Mouse (Mus musculus): ENCODE results near the gene Fam214a. TPM values are rescaled to one million over a fixed set of nuclear protein-coding genes. Genes with fewer than 3 reads are reported as not detected.

Gene Fam214a
- polyA plus RNA-seq, 1 experiment from 2014 or later, result 30.6 TPM

DNA sequence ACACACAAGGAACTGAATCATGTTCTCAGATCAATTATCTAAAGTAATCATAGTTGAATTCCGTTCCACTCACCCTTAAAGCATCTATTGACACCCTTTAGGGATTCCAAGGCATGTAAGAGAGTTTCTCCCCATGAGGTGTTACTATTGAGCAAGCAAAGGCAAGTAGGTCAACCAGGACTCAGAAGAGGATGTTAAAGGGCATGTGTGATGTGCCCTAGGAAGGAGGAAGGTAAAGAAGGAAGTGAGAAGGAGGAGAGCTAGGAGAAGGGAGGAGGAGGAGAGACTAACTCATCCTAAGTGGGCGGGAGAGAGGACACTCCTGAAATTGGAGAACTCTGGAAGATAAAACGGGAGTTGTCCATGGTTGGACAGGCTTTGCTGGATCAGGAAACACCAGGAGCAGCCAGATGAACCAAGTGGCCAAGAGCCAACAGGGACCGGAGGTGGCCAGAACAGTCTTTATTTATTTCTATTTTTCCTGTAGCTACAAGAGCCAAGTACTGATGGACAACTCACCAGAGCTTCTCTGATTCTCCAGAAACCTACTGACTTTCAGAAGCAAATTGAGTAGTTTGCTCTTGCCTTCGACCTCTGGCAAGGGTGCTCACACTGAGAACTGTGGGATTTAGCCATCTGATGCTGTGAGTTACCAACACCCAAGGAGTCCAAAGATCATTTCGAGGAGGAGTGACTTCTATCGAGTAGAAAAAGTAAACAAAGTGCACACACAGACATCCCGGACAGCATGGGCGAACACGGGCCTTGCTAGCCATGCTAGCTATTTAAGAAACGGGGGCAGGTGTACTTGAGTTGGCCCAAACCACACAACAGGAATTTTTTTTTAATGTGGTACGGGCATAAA is 13.8 kb upstream of the Fam214a start:
- Histone ChIP-seq H3K9ac (ENCODE audit: low read length) (no peak overlapping the region), H3K4me3 (ENCODE audit: low read depth, low read length) (no peak overlapping the region), H3K36me3 (ENCODE audit: control insufficient read depth, insufficient read depth, low read length) (no peaks in the 10 kb centered on the region), H3K4me1 (ENCODE audit: control insufficient read depth, insufficient read depth, low read length) (no peaks in the 10 kb centered on the region), H3K4me2 (ENCODE audit: low read length) (no peak overlapping the region), H3K27ac (ENCODE audit: low read depth, low read length) (no peak overlapping the region), H3K9me3 (replicated peaks; ENCODE audit: control insufficient read depth, low read length) (no peaks in the 10 kb centered on the region), H3K27me3 (replicated peaks; ENCODE audit: control insufficient read depth, insufficient read depth, low read length) (no peaks in the 10 kb centered on the region)
- ATAC-seq, result no peak
- DNase-seq (ENCODE audit: low spot score), result no peak
- 88% methylated on average over 12 of the region's 12 CpGs for WGBS

DNA sequence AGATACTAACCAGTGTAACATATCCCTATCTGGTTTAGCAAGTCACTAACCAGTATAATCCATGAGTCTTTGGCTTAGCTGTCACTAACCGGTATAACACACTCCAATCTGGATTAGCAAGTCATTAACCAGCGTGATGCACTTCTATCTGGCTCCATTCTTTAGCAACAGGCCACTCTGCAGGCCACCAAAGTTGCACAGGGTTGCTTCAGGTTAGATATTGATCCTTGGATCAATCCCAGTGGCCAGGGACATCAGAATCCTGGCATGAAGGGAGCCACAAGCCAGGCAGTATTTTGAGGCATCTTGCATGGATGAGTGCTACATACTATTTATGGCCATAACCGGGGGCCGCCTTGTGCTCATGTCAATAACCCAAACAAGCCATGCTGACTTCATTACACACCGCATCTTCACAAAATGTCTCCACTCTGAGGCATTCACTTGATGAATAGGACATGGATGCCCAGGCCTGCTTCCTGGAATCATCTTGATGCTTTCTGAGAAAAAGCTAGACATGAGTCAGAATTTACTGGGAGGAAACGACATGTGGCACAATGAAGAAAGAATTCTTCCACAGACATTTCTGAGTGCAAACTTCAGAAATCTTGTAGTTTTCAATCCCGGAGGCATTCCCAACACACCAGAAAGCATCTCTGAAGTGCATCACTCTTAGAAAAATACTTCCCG is 5.8 kb upstream of the Fam214a start:
- no peaks in the 10 kb centered on the region for H3K9me3 ChIP-seq (replicated peaks; ENCODE audit: control insufficient read depth, low read length)
- no peak overlapping the region for H3K4me3 ChIP-seq (ENCODE audit: low read depth, low read length)
- WGBS, result 89% methylated on average over 8 of the region's 8 CpGs
- ATAC-seq, result no peak
- H3K36me3 ChIP-seq (ENCODE audit: control insufficient read depth, insufficient read depth, low read length), result no peaks in the 10 kb centered on the region
- DNase-seq (ENCODE audit: low spot score), result no peak
- no peak overlapping the region for H3K4me2 ChIP-seq (ENCODE audit: low read length)
- H3K4me1 ChIP-seq (ENCODE audit: control insufficient read depth, insufficient read depth, low read length), result no peaks in the 10 kb centered on the region
- no peaks in the 10 kb centered on the region for H3K27me3 ChIP-seq (replicated peaks; ENCODE audit: control insufficient read depth, insufficient read depth, low read length)
- H3K27ac ChIP-seq (ENCODE audit: low read depth, low read length), result no peak overlapping the region
- H3K9ac ChIP-seq (ENCODE audit: low read length), result no peak overlapping the region

DNA sequence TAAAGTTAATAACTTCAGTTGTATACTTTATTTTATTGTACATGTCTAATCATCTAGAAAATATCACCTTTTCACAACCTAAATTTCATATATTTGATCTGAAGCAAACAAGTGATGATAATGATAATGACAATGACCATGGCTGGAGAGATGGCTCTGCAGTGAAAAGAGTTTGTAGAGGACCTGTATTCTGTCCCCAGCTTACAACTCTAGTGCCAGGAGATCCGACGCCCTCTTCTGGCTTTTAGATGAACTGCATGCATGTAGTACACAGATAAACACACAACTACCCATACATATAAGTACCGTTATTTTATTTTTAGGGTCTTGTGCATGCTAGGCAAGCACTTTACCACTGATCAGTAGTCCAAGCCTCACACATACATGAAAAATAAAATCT is 1.2 kb upstream of the Fam214a start:
- H3K9ac ChIP-seq (ENCODE audit: low read length), result no peak overlapping the region
- 34% methylated on average over 3 of the region's 3 CpGs for WGBS
- no peaks in the 10 kb centered on the region for H3K36me3 ChIP-seq (ENCODE audit: control insufficient read depth, insufficient read depth, low read length)
- H3K4me1 ChIP-seq (ENCODE audit: control insufficient read depth, insufficient read depth, low read length), result 0 out of 2 replicates have a peak, but pooled peaks cover 2% of the 10 kb centered on the region
- H3K4me2 ChIP-seq (ENCODE audit: low read length), result no peak overlapping the region
- no peak for DNase-seq (ENCODE audit: low spot score)
- H3K27me3 ChIP-seq (replicated peaks; ENCODE audit: control insufficient read depth, insufficient read depth, low read length), result no peaks in the 10 kb centered on the region
- H3K4me3 ChIP-seq (ENCODE audit: low read depth, low read length), result no peak overlapping the region
- H3K27ac ChIP-seq (ENCODE audit: low read depth, low read length), result no peak overlapping the region
- H3K9me3 ChIP-seq (replicated peaks; ENCODE audit: control insufficient read depth, low read length), result no peaks in the 10 kb centered on the region
- ATAC-seq, result no peak

DNA sequence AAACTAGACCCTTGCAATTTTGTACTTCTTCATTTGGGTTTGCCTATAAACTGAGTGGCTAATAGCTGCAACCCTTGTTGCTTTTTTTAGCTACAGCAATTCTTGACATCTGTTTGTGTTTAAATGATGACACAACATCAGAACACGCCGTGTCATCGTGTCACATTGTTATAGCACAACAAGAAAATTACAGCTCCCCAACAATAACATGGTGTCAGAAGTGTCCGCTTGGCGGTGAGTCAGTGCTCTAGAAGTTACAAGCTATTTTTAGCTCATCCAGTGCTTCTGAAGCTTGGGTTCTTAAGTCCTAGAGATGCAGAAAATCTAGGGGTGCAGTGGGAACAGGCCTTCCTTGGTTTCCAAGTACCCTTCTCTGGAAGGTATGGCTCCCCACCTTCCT is 578 bp upstream of the Fam214a start:
- Histone ChIP-seq H3K4me1 (ENCODE audit: control insufficient read depth, insufficient read depth, low read length) (0 out of 2 replicates have a peak, but pooled peaks cover 2% of the 10 kb centered on the region), H3K4me2 (ENCODE audit: low read length) (peak overlapping the region; percentile 87), H3K9ac (ENCODE audit: low read length) (peak overlapping the region; percentile 90; the same call in 1 of the 2 replicates), H3K36me3 (ENCODE audit: control insufficient read depth, insufficient read depth, low read length) (no peaks in the 10 kb centered on the region), H3K27me3 (replicated peaks; ENCODE audit: control insufficient read depth, insufficient read depth, low read length) (no peaks in the 10 kb centered on the region), H3K27ac (ENCODE audit: low read depth, low read length) (0 out of 2 replicates have a peak overlapping the region, but pooled peaks have one; percentile 94), H3K4me3 (ENCODE audit: low read depth, low read length) (peak overlapping the region; percentile 87), H3K9me3 (replicated peaks; ENCODE audit: control insufficient read depth, low read length) (no peaks in the 10 kb centered on the region)
- ATAC-seq (no peak), DNase-seq (ENCODE audit: low spot score) (peak; percentile 23)
- WGBS, result 59% methylated on average over 5 of the region's 5 CpGs

DNA sequence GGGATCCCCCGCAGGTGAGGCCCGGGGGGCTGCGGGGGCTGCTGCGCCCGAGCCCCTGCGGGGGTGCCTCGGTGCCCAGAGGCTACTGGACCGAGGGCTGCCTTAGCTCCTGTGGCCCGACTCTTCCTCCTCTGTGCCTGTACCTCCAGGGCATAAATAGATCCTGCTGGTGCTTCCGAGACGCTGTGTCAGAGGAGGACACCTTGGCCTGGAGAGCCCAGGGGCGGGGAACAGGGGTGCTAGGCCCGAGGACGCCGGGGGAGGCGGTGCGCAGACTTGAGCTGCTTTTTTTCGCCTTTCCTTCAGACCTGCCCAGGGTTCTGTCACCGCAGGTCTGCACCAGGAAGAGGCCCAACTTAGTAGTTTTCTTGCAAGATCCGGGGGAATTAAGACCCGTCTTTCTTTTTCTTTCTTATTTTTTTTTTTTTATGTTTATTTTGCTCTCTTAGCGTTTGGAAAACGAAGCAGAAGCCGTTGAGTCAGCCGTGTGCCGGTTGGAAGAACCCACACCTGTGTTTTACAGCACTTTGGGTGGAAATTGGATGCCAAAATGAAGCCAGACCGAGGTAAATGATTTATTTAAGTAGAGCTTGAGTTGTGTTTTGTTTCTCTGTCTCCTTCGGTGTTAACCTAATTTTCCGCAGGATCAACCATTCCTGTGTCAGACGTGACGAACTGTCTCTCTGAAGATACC is 728 bp downstream of the Fam214a start:
- H3K4me3 ChIP-seq (ENCODE audit: low read depth, low read length), result peak overlapping the region; percentile 87
- peak overlapping the region; percentile 87 for H3K4me2 ChIP-seq (ENCODE audit: low read length)
- peak overlapping the region; percentile 94 for H3K27ac ChIP-seq (ENCODE audit: low read depth, low read length)
- 0 out of 2 replicates have a peak, but pooled peaks cover 2% of the 10 kb centered on the region for H3K4me1 ChIP-seq (ENCODE audit: control insufficient read depth, insufficient read depth, low read length)
- no peak; the same call in none of the 2 replicates for ATAC-seq
- peak; percentile 54 for DNase-seq (ENCODE audit: low spot score)
- WGBS, result 8% methylated on average over 31 of the region's 31 CpGs
- no peaks in the 10 kb centered on the region for H3K27me3 ChIP-seq (replicated peaks; ENCODE audit: control insufficient read depth, insufficient read depth, low read length)
- 0 out of 2 replicates have a peak, but pooled peaks cover 2% of the 10 kb centered on the region for H3K36me3 ChIP-seq (ENCODE audit: control insufficient read depth, insufficient read depth, low read length)
- H3K9me3 ChIP-seq (replicated peaks; ENCODE audit: control insufficient read depth, low read length), result no peaks in the 10 kb centered on the region
- peak overlapping the region; percentile 90 for H3K9ac ChIP-seq (ENCODE audit: low read length)

DNA sequence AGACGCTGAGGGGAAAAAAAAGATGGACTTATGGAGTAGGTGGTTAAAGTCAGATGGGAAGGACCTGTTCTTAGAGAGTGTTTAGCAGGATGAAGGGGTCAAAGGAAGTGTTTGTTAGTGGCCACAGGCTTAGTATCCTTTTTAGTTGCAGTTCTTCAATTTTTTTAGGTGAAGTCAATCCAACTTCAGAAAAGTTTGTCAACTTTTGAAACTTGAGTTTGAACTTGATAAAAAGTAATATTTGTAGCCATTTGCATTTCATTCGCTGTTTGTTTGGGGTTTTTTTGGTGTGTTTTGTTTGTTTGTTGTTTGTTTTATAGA is 1.2 kb downstream of the Fam214a start:
- H3K4me2 ChIP-seq (ENCODE audit: low read length), result peak overlapping the region; percentile 87
- H3K27me3 ChIP-seq (replicated peaks; ENCODE audit: control insufficient read depth, insufficient read depth, low read length), result no peaks in the 10 kb centered on the region
- no peak overlapping the region for H3K27ac ChIP-seq (ENCODE audit: low read depth, low read length)
- no peak for DNase-seq (ENCODE audit: low spot score)
- H3K36me3 ChIP-seq (ENCODE audit: control insufficient read depth, insufficient read depth, low read length), result 0 out of 2 replicates have a peak, but pooled peaks cover 3% of the 10 kb centered on the region
- ATAC-seq, result no peak
- H3K4me3 ChIP-seq (ENCODE audit: low read depth, low read length), result peak overlapping the region; percentile 87
- peak overlapping the region; percentile 90 for H3K9ac ChIP-seq (ENCODE audit: low read length)
- 55% methylated on average over 2 of the region's 2 CpGs for WGBS
- H3K4me1 ChIP-seq (ENCODE audit: control insufficient read depth, insufficient read depth, low read length), result 0 out of 2 replicates have a peak, but pooled peaks cover 2% of the 10 kb centered on the region
- H3K9me3 ChIP-seq (replicated peaks; ENCODE audit: control insufficient read depth, low read length), result no peaks in the 10 kb centered on the region

DNA sequence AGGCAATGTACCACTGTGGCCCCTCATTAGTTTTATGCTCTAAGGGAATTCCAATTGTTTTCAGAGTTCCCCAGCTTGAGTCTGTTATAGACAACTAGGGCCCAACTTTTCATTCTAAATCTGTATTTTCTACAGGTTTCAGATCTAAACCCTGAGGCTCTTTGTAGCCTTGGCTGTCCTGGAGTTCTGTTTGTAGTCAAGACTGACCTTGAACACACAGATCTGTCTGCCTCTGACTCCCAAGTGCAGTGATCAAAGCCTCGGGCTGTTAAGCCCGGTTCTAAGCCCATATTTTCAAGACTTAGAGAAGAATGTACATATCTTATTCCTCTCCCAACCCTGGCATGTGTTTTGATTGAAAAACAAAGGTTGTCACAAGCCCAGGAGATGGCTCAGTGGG is 1.7 kb downstream of the Fam214a start:
- Histone ChIP-seq H3K9ac (ENCODE audit: low read length) (no peak overlapping the region), H3K4me3 (ENCODE audit: low read depth, low read length) (no peak overlapping the region), H3K27ac (ENCODE audit: low read depth, low read length) (no peak overlapping the region), H3K4me1 (ENCODE audit: control insufficient read depth, insufficient read depth, low read length) (0 out of 2 replicates have a peak, but pooled peaks cover 2% of the 10 kb centered on the region), H3K4me2 (ENCODE audit: low read length) (peak overlapping the region; percentile 87; the same call in 1 of the 2 replicates), H3K36me3 (ENCODE audit: control insufficient read depth, insufficient read depth, low read length) (0 out of 2 replicates have a peak, but pooled peaks cover 3% of the 10 kb centered on the region), H3K27me3 (replicated peaks; ENCODE audit: control insufficient read depth, insufficient read depth, low read length) (no peaks in the 10 kb centered on the region), H3K9me3 (replicated peaks; ENCODE audit: control insufficient read depth, low read length) (no peaks in the 10 kb centered on the region)
- ATAC-seq, result no peak
- DNase-seq (ENCODE audit: low spot score), result no peak
- 78% methylated on average over 2 of the region's 2 CpGs for WGBS

DNA sequence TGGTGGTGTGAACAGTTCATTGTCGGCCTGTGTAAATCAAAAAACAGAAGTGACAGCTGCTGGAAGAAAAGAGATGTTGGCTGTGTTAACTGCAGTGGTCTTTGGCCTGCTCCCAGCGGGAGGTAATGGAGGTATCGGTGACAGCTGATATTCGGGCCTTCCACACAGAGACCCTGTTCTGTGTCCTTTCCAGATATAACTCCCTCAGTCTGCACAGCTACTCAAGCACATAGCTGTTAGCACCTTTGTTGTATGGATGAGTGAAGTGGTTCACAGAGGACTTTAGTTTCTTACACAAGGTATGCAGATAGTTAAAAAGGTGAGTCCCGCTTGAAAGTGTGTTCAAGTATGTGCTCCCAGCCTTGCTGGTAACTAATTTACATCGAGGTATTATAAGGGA is 7.9 kb downstream of the Fam214a start:
- peak; percentile 44; the same call in 1 of the 2 replicates for ATAC-seq

More for the DNA sequence above, 7.9 kb downstream of the Fam214a start:
- Histone ChIP-seq H3K4me2 (ENCODE audit: low read length) (peak overlapping the region; percentile 31; the same call in 1 of the 2 replicates), H3K4me1 (ENCODE audit: control insufficient read depth, insufficient read depth, low read length) (peaks cover 11% of the 10 kb centered on the region), H3K36me3 (ENCODE audit: control insufficient read depth, insufficient read depth, low read length) (0 out of 2 replicates have a peak, but pooled peaks cover 3% of the 10 kb centered on the region), H3K27me3 (replicated peaks; ENCODE audit: control insufficient read depth, insufficient read depth, low read length) (no peaks in the 10 kb centered on the region), H3K27ac (ENCODE audit: low read depth, low read length) (peak overlapping the region; percentile 61; the same call in 1 of the 2 replicates), H3K4me3 (ENCODE audit: low read depth, low read length) (no peak overlapping the region), H3K9me3 (replicated peaks; ENCODE audit: control insufficient read depth, low read length) (no peaks in the 10 kb centered on the region), H3K9ac (ENCODE audit: low read length) (no peak overlapping the region; the same call in 1 of the 2 replicates)
- WGBS, result 28% methylated on average over 6 of the region's 6 CpGs
- peak; percentile 25 for DNase-seq (ENCODE audit: low spot score)
